Mouse (Mus musculus): ENCODE results near the gene Stk40. TPM values are rescaled to one million over a fixed set of nuclear protein-coding genes. Genes with fewer than 3 reads are reported as not detected.

Stk40 gene
- polyA plus RNA-seq, 1 experiment from 2014 or later, result 35.1 TPM

- peaks cover 58% of the 10 kb centered on the region for H3K27me3 ChIP-seq
Observed at GRCm38 (mm10) chr4:126150949-126151320, 47.2 kb downstream of the Stk40 start.

GRCm38 (mm10) chr4:126151701-126152440 lies 48.1 kb downstream of the Stk40 start:
- H3K9me3 ChIP-seq, result no peaks in the 10 kb centered on the region

More at GRCm38 (mm10) chr4:126150949-126151320, 47.2 kb downstream of the Stk40 start:
- Histone ChIP-seq H3K9me3 (no peaks in the 10 kb centered on the region), H3K27ac (peak overlapping the region; percentile 32; the same call in 1 of the 2 replicates), H3K4me2 (peak overlapping the region; percentile 9; the same call in 1 of the 2 replicates), H3K4me1 (replicated peaks) (peaks cover 22% of the 10 kb centered on the region), H3K9ac (no peak overlapping the region), H3K36me3 (no peaks in the 10 kb centered on the region), H3K4me3 (no peak overlapping the region)
- ATAC-seq (ENCODE audit: low FRiP score), result no peak
- WGBS, result 72% methylated on average over 6 of the region's 6 CpGs

GRCm38 (mm10) chr4:126152864-126153263 lies 49.1 kb downstream of the Stk40 start:
- WGBS, result 63% methylated on average over 14 of the region's 14 CpGs
- no peak for ATAC-seq (ENCODE audit: low FRiP score)
- H3K9me3 ChIP-seq, result no peaks in the 10 kb centered on the region
- no peak overlapping the region for H3K4me2 ChIP-seq
- no peak overlapping the region for H3K27ac ChIP-seq
- no peaks in the 10 kb centered on the region for H3K36me3 ChIP-seq
- H3K4me1 ChIP-seq (replicated peaks), result peaks cover 17% of the 10 kb centered on the region
- no peak overlapping the region for H3K9ac ChIP-seq
- no peak overlapping the region for H3K4me3 ChIP-seq
- peaks cover 46% of the 10 kb centered on the region for H3K27me3 ChIP-seq

More at GRCm38 (mm10) chr4:126151701-126152440, 48.1 kb downstream of the Stk40 start:
- H3K4me2 ChIP-seq, result no peak overlapping the region
- peaks cover 22% of the 10 kb centered on the region for H3K4me1 ChIP-seq (replicated peaks)
- no peak overlapping the region for H3K4me3 ChIP-seq
- no peak overlapping the region for H3K9ac ChIP-seq
- WGBS, result 84% methylated on average over 16 of the region's 16 CpGs
- H3K27me3 ChIP-seq, result peaks cover 55% of the 10 kb centered on the region
- H3K27ac ChIP-seq, result no peak overlapping the region
- no peak for ATAC-seq (ENCODE audit: low FRiP score)
- no peaks in the 10 kb centered on the region for H3K36me3 ChIP-seq

DNA sequence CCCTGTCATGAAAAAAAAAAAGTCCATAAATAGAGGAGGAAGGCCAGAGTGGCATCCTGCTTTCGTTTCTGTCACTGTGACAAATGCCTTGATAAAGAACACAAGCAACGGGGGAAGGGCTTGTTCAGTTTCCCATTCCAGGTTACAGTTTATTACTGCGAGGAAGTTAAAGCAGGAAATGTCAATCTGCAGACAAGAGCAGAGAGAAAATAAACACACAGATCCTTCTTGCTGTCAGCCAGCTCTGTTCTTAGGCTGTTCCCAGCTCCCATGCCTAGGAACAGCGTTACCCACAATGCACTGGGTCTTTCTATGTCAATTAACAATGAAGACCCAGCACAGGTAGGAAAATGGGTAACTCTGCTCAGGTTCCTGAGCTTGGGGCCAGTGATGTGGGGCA lies 51.4 kb downstream of the Stk40 start:
- H3K4me1 ChIP-seq (replicated peaks), result no peaks in the 10 kb centered on the region
- H3K27me3 ChIP-seq, result peaks cover 23% of the 10 kb centered on the region
- H3K36me3 ChIP-seq, result no peaks in the 10 kb centered on the region
- no peak overlapping the region for H3K9ac ChIP-seq
- no peak overlapping the region for H3K4me2 ChIP-seq
- H3K9me3 ChIP-seq, result no peaks in the 10 kb centered on the region
- H3K4me3 ChIP-seq, result no peak overlapping the region
- no peak for ATAC-seq (ENCODE audit: low FRiP score)
- peak overlapping the region; percentile 45; the same call in 1 of the 2 replicates for H3K27ac ChIP-seq
- 70% methylated on average over 4 of the region's 4 CpGs for WGBS

GRCm38 (mm10) chr4:126155869-126156268 lies 52.1 kb downstream of the Stk40 start:
- no peak overlapping the region for H3K9ac ChIP-seq
- H3K9me3 ChIP-seq, result no peaks in the 10 kb centered on the region
- H3K36me3 ChIP-seq, result no peaks in the 10 kb centered on the region
- peaks cover 16% of the 10 kb centered on the region for H3K27me3 ChIP-seq
- peak overlapping the region; percentile 36; the same call in 1 of the 2 replicates for H3K27ac ChIP-seq
- no peak for ATAC-seq (ENCODE audit: low FRiP score)
- no peak overlapping the region for H3K4me3 ChIP-seq
- no peak overlapping the region for H3K4me2 ChIP-seq
- WGBS, result 64% methylated on average over 2 of the region's 2 CpGs
- no peaks in the 10 kb centered on the region for H3K4me1 ChIP-seq (replicated peaks)

- Histone ChIP-seq H3K9me3 (no peaks in the 10 kb centered on the region), H3K4me2 (no peak overlapping the region), H3K27ac (no peak overlapping the region), H3K27me3 (peaks cover 8% of the 10 kb centered on the region; the same call in 1 of the 2 replicates), H3K36me3 (no peaks in the 10 kb centered on the region), H3K9ac (no peak overlapping the region), H3K4me3 (no peak overlapping the region), H3K4me1 (replicated peaks) (no peaks in the 10 kb centered on the region)
- WGBS, result 59% methylated on average over 5 of the region's 5 CpGs
- ATAC-seq (ENCODE audit: low FRiP score), result no peak
Observed at GRCm38 (mm10) chr4:126156617-126157016, 52.9 kb downstream of the Stk40 start.

DNA sequence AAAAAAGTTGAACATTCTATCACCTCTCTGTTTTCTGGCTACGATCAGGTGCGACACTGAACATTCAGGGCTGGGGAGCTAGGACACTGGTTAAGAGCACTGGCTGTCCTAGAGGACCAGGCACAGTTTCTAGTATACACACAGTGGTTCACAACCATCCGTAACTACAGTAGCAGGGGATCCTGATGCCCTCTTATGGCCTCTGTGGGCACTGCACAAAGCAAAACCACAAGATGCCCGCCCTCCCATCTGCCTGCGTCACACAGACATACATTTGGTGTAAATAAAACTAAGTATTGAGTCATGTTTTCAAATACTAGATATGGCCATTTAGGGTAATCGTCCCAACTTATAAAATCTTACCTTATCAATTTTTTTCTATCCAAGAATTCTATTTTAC lies 53.8 kb downstream of the Stk40 start:
- Histone ChIP-seq H3K4me1 (replicated peaks) (peaks cover 4% of the 10 kb centered on the region), H3K9ac (no peak overlapping the region), H3K27me3 (no peaks in the 10 kb centered on the region), H3K9me3 (no peaks in the 10 kb centered on the region), H3K4me2 (no peak overlapping the region), H3K27ac (no peak overlapping the region), H3K4me3 (no peak overlapping the region), H3K36me3 (no peaks in the 10 kb centered on the region)
- 92% methylated on average over 6 of the region's 6 CpGs for WGBS
- ATAC-seq (ENCODE audit: low FRiP score), result no peak

- Histone ChIP-seq H3K27ac (no peak overlapping the region), H3K9me3 (no peaks in the 10 kb centered on the region), H3K27me3 (no peaks in the 10 kb centered on the region), H3K36me3 (no peaks in the 10 kb centered on the region), H3K4me2 (no peak overlapping the region), H3K4me1 (replicated peaks) (peaks cover 14% of the 10 kb centered on the region), H3K9ac (no peak overlapping the region), H3K4me3 (no peak overlapping the region)
- WGBS, result 81% methylated on average over 8 of the region's 8 CpGs
- ATAC-seq (ENCODE audit: low FRiP score), result no peak
Observed at GRCm38 (mm10) chr4:126159455-126159854, 55.7 kb downstream of the Stk40 start.

DNA sequence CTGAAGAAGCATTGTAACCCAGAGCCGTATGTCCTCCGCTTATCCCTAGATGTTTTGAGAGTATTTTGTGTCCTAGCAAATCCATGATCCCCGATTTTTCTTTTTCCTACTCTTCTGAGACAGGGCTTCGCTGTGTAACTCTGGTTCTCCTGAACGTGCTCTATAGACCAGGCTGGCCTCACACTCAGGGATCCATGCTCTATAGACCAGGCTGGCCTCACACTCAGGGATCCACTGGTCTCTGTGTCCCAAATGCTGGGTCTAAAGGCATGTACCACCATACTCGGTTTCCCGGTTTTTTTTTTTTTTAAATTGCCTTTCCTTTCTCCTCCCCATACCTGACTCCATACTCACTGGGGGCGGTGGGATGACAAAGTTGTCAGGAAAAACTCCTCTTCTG lies 57.2 kb downstream of the Stk40 start:
- Histone ChIP-seq H3K4me3 (no peak overlapping the region), H3K4me1 (replicated peaks) (peaks cover 14% of the 10 kb centered on the region), H3K9ac (no peak overlapping the region), H3K9me3 (no peaks in the 10 kb centered on the region), H3K4me2 (no peak overlapping the region), H3K36me3 (peaks cover 8% of the 10 kb centered on the region), H3K27ac (no peak overlapping the region), H3K27me3 (no peaks in the 10 kb centered on the region)
- 91% methylated on average over 8 of the region's 8 CpGs for WGBS
- no peak for ATAC-seq (ENCODE audit: low FRiP score)

- Histone ChIP-seq H3K27me3 (no peaks in the 10 kb centered on the region), H3K36me3 (peaks cover 13% of the 10 kb centered on the region), H3K4me1 (replicated peaks) (peaks cover 14% of the 10 kb centered on the region), H3K27ac (no peak overlapping the region), H3K4me2 (no peak overlapping the region), H3K9me3 (no peaks in the 10 kb centered on the region), H3K4me3 (no peak overlapping the region), H3K9ac (no peak overlapping the region)
- 91% methylated on average over 6 of the region's 6 CpGs for WGBS
- no peak for ATAC-seq (ENCODE audit: low FRiP score)
Observed at GRCm38 (mm10) chr4:126161456-126161855, 57.7 kb downstream of the Stk40 start.

- H3K36me3 ChIP-seq, result peaks cover 18% of the 10 kb centered on the region
- H3K9ac ChIP-seq, result peak overlapping the region; percentile 81; the same call in 1 of the 2 replicates
- no peak overlapping the region for H3K27ac ChIP-seq
- H3K9me3 ChIP-seq, result no peaks in the 10 kb centered on the region
- H3K4me1 ChIP-seq (replicated peaks), result peaks cover 14% of the 10 kb centered on the region
- WGBS, result 57% methylated on average over 9 of the region's 9 CpGs
- no peak for ATAC-seq (ENCODE audit: low FRiP score)
- peak overlapping the region; percentile 95 for H3K4me2 ChIP-seq
- peak overlapping the region; percentile 48 for H3K4me3 ChIP-seq
- H3K27me3 ChIP-seq, result no peaks in the 10 kb centered on the region
Observed at GRCm38 (mm10) chr4:126161986-126162385, 58.2 kb downstream of the Stk40 start.

- Histone ChIP-seq H3K27ac (0 out of 2 replicates have a peak overlapping the region, but pooled peaks have one; percentile 37), H3K36me3 (peaks cover 24% of the 10 kb centered on the region), H3K4me2 (peak overlapping the region; percentile 95), H3K9me3 (no peaks in the 10 kb centered on the region), H3K9ac (peak overlapping the region; percentile 81), H3K4me1 (replicated peaks) (peaks cover 14% of the 10 kb centered on the region), H3K27me3 (no peaks in the 10 kb centered on the region), H3K4me3 (peak overlapping the region; percentile 48)
- WGBS, result under 1% methylated on average over 44 of the region's 44 CpGs
- peak; percentile 88 for ATAC-seq (ENCODE audit: low FRiP score)
Observed at GRCm38 (mm10) chr4:126162544-126163066, 58.8 kb downstream of the Stk40 start.
